Mouse (Mus musculus) layer of hippocampus, postnatal 14 days (tissue): ENCODE measurements around the gene Tnik. TPM values are rescaled to one million over a fixed set of nuclear protein-coding genes. Genes with fewer than 3 reads are reported as not detected.

Experiments used
- DNase-seq, 2 experiments: peaks; one replicate each; pipeline ENCODE4 v3.0.0; 2021 to 2022; ENCODE audit warnings: low spot score in 2 of 2, mixed read lengths in 1 of 2
- total RNA-seq, 2 experiments: library from RNA; stranded (reverse); gene quantifications; 2 replicates each; pipeline ENCODE4 v1.2.3; 2021

Tnik gene
- total RNA-seq, 2 experiments from 2014 or later = 194 to 236 TPM

DNA sequence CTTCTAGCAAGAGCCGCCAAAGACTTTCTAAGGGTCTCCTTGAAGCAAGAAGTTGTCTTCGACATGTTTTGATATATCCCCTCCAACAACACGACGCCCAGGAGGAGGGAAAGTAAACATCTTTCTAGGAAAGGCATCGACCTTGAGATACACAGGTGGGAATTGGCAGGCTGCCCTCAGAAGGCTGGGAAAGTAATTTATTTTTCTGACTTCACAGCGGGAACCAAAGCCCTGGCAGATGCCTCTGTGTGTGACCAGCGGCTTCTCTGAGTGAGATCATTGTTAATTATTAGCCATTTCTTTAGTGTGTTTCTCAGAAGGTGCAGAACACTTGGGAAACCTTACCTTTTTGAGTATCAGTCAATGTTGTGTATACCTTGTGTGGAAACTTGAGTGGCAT, 328.3 kb downstream of the Tnik start:
- DNase-seq = no peak

DNA sequence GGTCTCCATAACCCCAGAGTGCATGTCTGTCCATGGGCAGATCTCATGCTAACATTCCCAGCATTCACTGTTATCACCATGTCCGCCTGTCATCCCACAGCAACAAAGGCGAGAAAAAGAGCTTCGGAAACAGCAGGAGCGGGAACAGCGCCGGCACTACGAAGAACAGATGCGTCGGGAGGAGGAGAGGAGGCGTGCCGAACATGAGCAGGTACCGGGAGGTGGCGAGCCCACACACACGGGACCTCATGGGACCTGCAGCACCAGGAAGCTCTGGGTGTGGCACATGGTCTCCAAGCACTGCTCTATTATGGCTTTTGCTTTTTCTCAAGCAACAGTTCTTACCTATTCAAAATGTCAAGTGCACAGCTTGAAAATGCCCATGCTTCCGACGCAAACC, 330.9 kb downstream of the Tnik start:
- no peak for DNase-seq

DNA sequence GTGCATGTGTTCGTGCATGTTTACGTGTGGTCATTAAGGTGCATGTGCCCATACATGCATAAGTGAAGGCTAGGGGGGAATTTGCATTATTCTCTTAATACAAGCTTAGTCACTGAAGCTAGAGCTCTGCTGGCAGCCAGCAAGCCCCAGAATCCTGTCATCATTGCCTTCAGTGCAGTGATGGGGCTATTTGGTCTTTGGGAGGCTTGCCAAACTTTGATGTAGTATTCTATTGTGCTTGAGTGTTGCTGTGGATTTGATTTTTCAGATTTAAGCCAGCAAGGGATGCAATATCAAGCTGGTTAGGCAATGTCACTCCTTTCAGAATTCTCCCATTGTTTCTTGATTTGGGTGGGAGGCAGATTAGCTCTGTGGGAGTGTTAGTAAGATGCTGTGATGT, 336.5 kb downstream of the Tnik start:
- DNase-seq = no peak

DNA sequence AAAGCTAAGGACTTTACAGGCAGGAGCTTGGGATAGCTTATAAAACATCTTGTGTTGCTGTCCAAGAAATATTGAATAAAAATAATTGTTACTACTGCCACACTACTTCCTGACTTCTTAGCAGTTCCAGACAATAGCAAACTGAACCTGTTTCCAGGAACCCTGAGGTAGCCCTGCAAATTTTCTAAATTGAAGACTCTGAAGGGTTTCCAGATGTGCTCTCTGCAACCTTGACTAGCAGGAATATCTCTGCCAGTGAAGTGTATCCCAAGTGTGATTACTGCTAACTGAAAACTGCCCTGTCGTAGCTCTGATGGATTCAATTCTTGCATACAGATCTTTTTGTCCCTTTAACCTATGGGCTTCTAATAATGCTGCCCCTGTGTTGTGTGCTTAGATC, 343.7 kb downstream of the Tnik start:
- DNase-seq = no peak

DNA sequence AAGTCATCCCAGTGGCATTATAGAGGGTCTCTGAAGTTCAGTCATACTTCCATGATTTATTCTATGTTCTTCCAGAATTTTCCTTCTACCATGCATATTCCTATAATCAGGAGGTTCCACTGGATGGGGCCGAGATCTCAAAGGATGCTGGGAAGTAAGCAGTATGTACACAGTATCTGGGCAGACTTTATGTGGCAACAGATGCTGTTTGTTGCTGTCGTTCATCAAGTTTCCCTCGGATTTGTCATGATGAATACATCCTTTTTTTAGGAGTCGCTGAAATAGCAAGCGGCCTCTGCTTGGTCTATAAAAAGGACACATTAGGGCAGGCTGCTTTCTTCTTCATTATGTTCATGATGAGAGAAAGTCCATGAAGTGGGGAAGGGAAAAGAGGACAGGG, 349.3 kb downstream of the Tnik start:
- DNase-seq = peak in 1 of 2 experiments; percentile 22

DNA sequence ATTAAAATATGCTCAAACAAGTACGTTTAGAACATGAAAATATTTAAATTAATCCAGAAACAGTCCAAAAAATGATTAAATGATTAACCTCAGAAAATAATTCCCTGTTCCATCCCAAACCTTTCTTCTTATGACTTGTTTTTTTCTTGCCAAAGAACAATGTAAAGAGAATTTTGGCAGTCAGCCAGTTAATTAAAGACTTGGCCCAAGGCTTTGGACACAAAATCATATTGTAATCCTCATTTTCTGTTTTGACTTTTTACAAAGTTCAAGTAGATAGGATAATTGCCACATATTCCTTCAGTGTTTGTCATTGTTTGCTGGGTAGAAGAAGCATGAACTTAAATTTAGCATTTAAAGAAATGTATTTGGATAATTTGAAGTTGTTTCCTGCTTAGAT, 353.4 kb downstream of the Tnik start:
- DNase-seq = no peak

DNA sequence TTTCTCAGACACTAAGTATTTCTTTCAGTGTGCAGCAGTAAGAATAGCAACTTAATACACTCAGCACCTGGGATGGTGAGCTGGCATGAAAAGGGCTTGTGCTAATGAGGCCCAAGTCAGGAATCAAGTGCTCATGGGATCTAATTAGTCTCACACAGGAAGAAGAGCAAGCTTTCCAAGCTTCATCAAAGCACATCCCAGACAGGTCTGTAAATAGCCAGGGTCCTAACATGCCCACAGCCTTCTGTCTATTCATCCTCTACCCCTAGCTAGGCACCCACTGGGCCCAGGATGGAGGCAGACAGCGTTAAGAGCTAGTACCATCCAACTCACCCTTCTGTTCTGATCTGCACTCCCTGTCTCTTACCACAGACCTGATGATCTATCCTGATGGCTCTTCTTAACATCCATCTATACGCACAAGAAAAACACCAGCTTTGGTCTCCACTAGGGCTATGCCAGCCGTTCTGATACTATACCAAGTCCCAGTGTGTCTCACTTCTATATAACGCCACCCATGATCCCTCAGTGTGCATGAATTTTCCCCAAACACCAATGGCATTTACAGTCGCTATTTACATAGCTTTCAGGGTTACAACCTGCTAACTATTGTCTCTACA, 354.1 kb downstream of the Tnik start:
- DNase-seq = no peak

DNA sequence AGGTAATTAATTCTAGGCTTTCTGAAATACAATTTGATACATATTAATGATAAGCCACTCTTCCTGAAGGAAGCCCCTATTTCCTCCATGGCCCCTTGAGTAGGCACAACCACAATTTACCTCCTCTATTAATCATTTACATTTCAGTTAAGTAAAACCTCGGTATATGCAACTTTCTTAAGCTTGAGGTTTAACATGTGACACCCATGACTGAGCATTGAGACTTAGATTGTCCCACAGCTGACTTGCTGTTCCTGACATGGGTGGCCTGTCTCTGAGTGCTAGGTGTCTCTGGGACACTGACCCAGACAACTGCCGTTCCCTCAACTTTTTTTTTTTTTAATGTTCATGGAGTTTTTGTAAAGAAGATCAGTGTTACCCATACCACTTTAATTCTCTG, 358.8 kb downstream of the Tnik start:
- no peak for DNase-seq

DNA sequence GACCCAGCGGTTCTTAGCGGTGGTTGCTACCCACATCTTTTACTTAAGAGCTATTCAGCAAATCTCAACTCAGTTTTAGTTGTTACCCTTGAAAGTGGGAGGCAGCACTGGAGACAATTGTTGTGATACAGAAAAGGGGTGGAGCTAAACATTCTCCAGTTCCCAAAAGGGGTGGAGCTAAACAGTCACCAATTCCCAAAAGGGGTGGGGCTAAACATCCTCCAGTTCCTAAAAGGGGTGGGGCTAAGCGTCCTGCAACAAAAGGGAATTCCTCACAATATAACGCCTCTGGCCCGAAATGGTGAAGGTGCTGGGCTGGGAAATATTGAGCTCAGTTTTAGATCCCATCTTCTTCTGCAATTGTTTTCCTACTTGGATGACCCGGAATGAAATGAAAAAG, 363.8 kb downstream of the Tnik start:
- DNase-seq = no peak

DNA sequence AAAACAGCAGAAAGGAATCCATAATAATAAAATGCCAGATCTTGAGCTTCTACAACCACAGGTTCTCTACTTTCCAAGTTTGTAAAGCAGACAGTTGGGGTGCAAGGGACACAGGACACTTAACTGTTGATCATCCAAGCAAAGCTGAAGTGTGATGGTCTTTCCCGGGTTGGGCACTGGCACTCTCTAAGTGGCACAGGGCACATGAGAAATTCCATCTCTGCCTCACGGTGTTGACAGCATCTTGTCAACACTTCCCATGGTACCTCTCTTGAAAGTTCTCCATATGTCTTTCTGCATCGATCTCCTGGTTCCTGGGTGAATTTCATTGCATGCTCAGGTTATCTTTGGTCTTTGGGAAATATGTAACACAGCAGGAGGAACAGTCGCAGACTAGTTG, 373.8 kb downstream of the Tnik start:
- DNase-seq = no peak

DNA sequence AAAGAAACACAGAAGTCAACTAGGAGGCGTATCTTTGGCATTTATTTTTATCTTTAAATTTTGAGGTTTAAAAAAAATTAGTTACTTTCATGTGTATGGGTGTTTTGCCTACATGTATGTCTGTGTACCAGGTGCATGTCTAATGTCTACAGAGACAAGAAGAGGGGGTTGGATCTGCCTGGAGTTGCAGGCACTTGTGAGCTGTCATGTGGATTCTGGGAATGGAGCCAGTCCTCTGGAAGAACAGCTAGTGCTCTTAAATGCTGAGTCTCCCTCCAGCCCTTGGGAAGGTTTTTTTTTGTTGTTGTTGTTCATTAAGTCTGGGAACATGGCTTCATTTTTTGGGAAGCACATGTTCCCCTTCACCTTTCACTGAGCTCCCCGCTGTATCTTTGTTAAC, 375.9 kb downstream of the Tnik start:
- DNase-seq = peak in 1 of 2 experiments; percentile 70

DNA sequence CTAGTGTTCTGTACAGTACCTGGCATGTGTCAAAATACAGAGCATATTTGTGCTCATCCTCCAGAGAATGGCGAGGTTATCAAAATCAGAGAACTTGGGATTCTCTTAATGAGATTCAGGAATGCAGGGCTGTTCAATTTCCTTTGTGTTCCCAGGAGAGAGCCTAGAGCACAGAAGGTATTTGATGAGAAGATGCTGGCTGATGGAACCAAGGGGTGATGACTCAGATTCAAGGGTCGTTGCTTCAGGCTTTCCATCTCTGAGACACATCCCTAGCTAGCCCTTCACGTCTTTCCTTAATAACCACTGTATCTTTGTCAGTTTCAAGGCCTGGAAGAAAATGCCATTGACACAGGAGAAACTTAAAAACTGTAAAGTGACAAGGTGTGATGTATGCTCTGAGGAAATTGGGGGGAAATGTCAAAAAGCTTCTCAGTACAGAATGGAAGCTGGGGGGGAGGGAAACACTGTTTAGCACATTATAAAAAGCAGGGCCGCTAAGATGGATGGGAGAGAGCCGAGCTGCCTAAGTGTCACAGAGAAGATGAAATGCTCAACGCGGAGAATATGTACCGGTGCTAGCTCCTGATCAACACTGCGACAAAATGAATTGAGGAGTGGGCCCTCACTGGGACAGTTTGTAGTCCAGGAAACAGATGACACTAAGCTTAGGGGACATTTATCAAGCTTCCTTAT, 380.4 kb downstream of the Tnik start:
- DNase-seq = no peak

DNA sequence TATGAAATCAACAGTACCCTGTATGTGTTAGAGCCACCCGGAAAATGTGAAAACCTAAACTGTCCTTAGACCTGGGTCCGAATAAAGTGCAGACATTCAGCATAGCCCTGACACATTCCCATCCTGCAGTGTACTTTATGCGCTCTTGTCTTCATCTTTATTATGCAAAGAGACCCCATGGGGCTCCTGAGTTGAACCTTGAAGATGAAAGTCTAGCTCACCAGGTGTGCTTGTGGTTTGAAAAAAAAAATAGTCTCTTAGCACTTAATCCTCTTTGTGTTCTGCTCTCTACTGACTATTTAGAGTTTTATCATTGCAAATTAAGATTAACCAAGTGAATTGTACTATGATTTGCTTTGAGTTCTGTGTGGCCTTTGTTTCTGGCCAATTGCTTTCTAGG, 389.6 kb downstream of the Tnik start:
- no peak for DNase-seq

DNA sequence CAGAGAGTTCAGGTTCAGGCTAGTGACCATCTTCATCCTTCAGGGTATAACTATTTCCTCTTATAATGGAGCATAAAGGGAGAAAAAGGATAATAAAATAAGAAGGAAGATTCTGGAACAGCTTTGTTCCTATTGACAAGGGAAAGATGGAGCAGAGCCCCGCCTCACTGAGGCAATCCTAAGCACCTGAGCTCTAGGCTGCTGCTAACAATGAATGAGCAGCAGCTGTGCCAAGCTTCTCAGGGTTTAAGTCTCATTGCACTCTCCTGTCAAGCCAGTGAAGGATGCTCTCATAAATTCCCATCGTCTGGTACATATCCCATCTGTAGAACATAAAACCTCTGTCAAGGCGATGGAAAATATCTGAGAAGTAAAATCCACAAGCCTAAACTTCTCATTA, 390.0 kb downstream of the Tnik start:
- DNase-seq = no peak

DNA sequence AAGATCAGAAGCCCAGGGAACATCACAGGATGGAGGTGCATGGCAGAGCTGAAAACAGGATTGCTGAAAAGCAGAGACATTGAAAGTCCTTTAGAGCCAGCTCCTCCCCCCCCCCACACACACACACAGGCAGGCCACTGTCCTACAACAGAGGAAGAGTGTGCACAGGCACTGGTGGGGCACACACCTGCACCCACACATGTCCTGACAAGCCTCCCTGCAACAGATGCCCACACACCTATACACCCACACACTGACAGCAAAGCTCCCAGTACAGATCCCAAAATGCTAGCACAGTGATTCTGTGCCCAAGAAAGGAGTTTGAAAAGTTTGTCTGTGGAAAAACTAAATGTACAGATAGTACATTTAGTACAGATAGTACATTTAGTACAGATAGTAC, 391.7 kb downstream of the Tnik start:
- no peak for DNase-seq

DNA sequence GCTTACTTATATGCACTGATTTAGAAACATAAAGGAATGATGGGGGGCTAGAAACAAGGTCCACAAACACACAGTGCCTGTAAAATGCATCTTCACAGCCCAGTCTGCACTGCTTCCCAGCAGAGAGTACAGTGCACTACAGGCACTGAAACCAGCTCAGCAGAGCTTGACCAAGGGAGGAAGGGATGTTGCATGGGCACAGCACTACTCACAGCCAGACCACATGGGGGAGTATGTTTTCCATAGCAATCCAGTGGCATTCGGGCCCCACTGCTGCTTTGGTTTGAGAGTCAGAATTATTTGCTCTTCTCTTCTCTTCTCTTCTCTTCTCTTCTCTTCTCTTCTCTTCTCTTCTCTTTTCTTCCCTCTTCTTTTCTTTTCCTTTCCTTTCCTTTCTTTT, 395.3 kb downstream of the Tnik start:
- DNase-seq = no peak

DNA sequence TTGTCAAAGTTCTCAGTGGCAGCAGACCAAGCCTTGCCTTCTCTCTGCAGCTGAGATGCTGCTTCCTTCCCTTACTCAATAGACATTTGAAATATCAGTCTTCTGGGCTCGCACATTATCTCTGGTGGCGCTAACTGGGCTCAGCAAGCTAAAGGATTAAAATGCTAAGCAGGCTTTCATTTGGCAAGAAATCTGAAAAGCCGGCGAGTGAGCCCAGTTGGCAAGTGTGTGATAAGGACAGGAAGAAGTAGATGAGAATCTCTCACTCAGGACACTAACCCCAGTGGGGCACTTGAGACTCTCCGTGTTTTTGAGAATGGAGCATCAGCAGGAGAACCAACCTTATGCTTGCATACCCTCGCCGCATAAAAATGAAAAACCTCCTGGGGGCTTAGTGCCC, 417.8 kb downstream of the Tnik start:
- DNase-seq = no peak

DNA sequence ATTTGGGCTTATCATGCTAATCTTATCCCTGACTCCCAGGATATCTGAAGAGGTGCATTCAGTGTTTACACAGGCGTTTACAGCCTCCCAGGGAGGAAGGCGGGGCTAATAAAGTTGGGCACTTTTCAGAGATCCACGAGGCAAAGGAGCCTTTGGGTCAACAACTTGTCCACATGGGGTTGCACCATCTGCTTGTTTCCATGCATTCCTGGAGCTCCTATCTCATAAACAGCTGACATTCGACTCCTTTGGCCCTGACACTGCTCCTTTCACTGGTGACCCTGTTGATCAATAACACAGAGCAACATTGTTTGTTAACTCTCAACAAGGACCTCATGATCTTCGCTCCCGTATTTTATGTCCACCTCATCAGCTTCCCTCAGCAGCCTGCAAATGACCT, 418.9 kb downstream of the Tnik start:
- DNase-seq = no peak

DNA sequence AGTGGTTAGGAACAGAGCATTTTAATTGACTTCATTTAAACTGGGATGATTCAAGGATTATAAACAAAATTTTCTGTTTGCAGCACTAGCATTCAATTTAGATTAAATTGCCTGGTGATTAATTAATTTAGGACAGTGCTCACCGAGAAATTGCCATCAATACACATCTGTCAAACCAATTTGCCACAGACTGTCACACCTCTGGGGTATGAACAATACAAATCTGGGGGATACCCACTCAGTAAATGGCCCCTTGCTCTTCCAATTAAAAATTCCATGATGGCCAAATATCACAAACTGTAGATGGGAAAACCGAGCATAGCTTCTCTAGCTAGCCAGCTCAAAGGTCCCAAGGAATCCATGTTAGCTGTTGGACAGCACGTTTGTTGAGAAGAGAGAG, 419.4 kb downstream of the Tnik start:
- no peak for DNase-seq

DNA sequence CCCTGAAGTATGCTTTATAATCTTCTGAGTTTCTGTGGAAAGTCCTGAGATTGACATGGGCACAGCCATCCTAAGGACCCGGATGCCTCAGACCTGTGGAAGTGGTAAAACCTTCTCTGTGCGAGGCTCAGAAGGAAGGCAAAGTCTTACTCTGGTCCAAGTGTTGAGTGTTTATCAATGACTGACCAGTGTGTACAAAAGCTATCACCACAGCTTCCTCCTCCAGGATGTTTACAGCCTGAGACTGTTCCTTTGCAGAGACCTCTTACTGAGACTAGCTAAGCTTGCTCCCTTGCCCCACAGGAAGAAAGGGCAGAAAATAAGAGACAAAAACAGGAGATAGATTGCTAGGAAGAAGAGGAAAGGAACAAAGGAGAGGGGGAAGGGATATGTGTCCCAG, 422.5 kb downstream of the Tnik start:
- DNase-seq = no peak

DNA sequence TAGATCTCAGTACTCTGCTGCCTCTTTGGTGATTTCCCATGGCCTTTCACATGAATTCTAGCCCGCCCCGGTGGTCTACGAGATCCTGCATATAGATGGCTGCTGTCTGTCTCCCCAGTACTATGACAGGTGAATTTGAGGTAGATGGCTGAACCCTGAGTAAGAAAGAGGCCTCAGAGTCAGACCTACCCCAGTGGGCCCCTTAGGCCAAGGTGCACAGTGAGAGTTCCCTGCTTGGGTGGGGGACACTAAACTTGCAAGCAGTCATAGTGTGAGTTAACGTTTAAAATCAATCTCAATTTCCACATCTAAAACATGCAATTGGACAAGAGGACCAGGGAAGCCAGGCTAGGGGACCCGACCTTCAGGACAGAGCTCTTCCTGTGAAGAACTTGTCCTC, 431.8 kb downstream of the Tnik start:
- DNase-seq = no peak

DNA sequence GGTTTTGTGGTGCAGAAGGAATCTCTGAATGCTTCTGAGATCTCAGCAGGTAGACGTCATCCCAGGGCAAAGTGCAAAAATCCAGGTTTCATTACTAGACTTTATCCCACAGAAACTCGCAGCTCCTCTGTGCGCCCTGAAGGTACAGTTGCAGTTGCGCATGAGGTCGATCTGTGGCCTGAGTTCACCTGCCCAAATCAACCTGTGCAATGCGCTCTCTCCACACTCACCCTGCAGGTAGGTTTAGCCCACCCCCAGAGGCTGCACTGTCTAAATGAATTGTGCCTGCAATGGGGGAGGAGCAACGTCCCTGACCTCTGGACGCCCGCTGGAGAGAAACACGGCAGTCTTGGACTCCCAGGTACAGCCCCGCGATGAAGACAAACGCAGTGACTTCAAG, 432.6 kb downstream of the Tnik start:
- no peak for DNase-seq

DNA sequence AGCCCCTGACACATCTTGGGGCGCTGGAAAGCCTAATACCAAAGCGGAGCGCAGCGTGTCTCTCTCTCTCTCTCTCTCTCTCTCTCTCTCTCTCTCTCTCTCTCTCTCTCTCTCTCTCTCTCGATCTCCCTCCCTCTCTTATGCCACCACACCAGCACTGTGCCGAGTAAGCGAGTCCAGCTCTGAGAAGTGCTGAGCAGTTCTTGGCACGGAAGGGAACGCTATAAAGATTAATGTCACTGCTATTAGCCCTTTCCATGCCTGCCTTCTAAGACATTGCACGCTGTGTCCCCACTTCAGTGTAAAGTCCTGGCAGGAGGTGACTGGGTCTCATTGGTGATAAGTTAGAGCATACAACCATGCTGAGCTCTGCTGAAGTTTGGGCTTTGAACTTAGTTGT, 433.1 kb downstream of the Tnik start:
- DNase-seq = no peak
